Mouse (Mus musculus) cerebellum, adult 2 months (tissue): ENCODE results near the gene Chrna10. TPM values are rescaled to one million over a fixed set of nuclear protein-coding genes. Genes with fewer than 3 reads are reported as not detected.

Experiments
- DNase-seq, 2 experiments: peaks; one replicate each; pipeline ENCODE4 v3.0.0; 2021
- H3K27ac ChIP-seq: fragments of 200-500 bp; 2 replicates; pipeline ENCODE4 v1.5.1; 2012; ENCODE audit warnings: low read length, control low read depth, inconsistent platforms; ENCODE audit not compliant: insufficient read depth
- H3K27me3 ChIP-seq: fragments of 200-500 bp; 2 replicates; pipeline ENCODE4 v1.6.1; 2012; ENCODE audit warnings: inconsistent platforms, mild to moderate bottlenecking, low read length, moderate library complexity; ENCODE audit not compliant: control insufficient read depth, insufficient read depth
- H3K4me1 ChIP-seq: fragments of 200-500 bp; 2 replicates; pipeline ENCODE4 v1.6.1; 2011; ENCODE audit warnings: low read length; ENCODE audit not compliant: control insufficient read depth, insufficient read depth
- H3K4me3 ChIP-seq: fragments of 200-500 bp; replicated peaks from 2 replicates; pipeline ENCODE3; 2011; ENCODE audit warnings: mild to moderate bottlenecking, low read depth, low read length, control low read depth; ENCODE audit not compliant: insufficient read depth
- CTCF ChIP-seq: fragments of 200-500 bp; IDR thresholded peaks from 2 replicates; pipeline ENCODE4 v1.5.1; 2011; ENCODE audit warnings: low read depth, mild to moderate bottlenecking, control low read depth, low read length, moderate library complexity, borderline replicate concordance; ENCODE audit not compliant: insufficient read depth
- POLR2A ChIP-seq: fragments of 200-500 bp; IDR thresholded peaks from 2 replicates; pipeline ENCODE4 v1.6.1; 2011; ENCODE audit warnings: low read length, control low read depth, borderline replicate concordance; ENCODE audit not compliant: insufficient read depth
- WGBS: fragments of 180-500 bp; shearing (Covaris S2); methylation state at CpG from one replicate; pipeline ENCODE4 v1.1.7; 2018; 5-methylcytosine and 5-hydroxymethylcytosine counted together
- polyA plus RNA-seq: library from polyadenylated mRNA; depleted of rRNA; stranded (reverse); fragments of >200 nt; gene quantifications from 2 replicates; pipeline ENCODE4 v1.2.3, GENCODE M21; 2012

Chrna10 gene
- polyA plus RNA-seq, 1 experiment = 0.08 TPM

GRCm38 (mm10) chr7:102109746-102110145 lies 6.9 kb downstream of the Chrna10 start:
- TF ChIP-seq POLR2A (no peak), CTCF (no peak)
- H3K4me3 ChIP-seq = no peak overlapping the region
- peaks cover 4% of the 10 kb centered on the region for H3K4me1 ChIP-seq
- no peak overlapping the region for H3K27ac ChIP-seq
- DNase-seq = no peak
- 89% methylated on average over 4 of the region's 4 CpGs for WGBS
- H3K27me3 ChIP-seq = no peaks in the 10 kb centered on the region

- Histone ChIP-seq H3K27me3 (no peaks in the 10 kb centered on the region), H3K4me1 (peaks cover 4% of the 10 kb centered on the region), H3K4me3 (no peak within 1 kb of the TSS), H3K27ac (no peak within 1 kb of the TSS)
- TF ChIP-seq CTCF (no peak), POLR2A (no peak)
- 79% methylated on average over 7 of the region's 7 CpGs for WGBS
- DNase-seq = no peak
Observed at GRCm38 (mm10) chr7:102109171-102109570, 7.5 kb downstream of the Chrna10 start, which contains the start of gene Art5. TSS of gene Art5 (minus strand) at chr7:102109489.

- no peak overlapping the region for H3K4me3 ChIP-seq
- TF ChIP-seq CTCF = no peak
- no peak for TF ChIP-seq POLR2A
- no peaks in the 10 kb centered on the region for H3K27me3 ChIP-seq
- 54% methylated on average over 1 of the region's 1 CpGs for WGBS
- no peak for DNase-seq
- no peak overlapping the region for H3K27ac ChIP-seq
- peaks cover 4% of the 10 kb centered on the region for H3K4me1 ChIP-seq
Observed at GRCm38 (mm10) chr7:102108206-102108605, 8.4 kb downstream of the Chrna10 start.

- 17% methylated on average over 23 of the region's 23 CpGs for WGBS
- Histone ChIP-seq H3K27me3 (no peaks in the 10 kb centered on the region), H3K27ac (no peak overlapping the region), H3K4me3 (peak overlapping the region; percentile 3), H3K4me1 (peaks cover 4% of the 10 kb centered on the region)
- DNase-seq = peak in 1 of 2 experiments; percentile 18
- TF ChIP-seq CTCF (no peak), POLR2A (no peak)
Observed at GRCm38 (mm10) chr7:102106700-102107141, 9.9 kb downstream of the Chrna10 start.

- DNase-seq = peak; percentile 36 to 63
- no peaks in the 10 kb centered on the region for H3K27me3 ChIP-seq
- peaks cover 4% of the 10 kb centered on the region for H3K4me1 ChIP-seq
- no peak overlapping the region for H3K27ac ChIP-seq
- 24% methylated on average over 5 of the region's 5 CpGs for WGBS
- TF ChIP-seq CTCF = no peak
- TF ChIP-seq POLR2A = no peak
- H3K4me3 ChIP-seq = no peak overlapping the region
Observed at GRCm38 (mm10) chr7:102104126-102104525, 12.5 kb downstream of the Chrna10 start.

- H3K27ac ChIP-seq = no peak overlapping the region
- H3K4me1 ChIP-seq = peaks cover 4% of the 10 kb centered on the region
- no peak for DNase-seq
- no peak overlapping the region for H3K4me3 ChIP-seq
- TF ChIP-seq POLR2A (no peak), CTCF (no peak)
- no peaks in the 10 kb centered on the region for H3K27me3 ChIP-seq
- 92% methylated on average over 2 of the region's 2 CpGs for WGBS
Observed at GRCm38 (mm10) chr7:102103555-102103954, 13.1 kb downstream of the Chrna10 start.

- Histone ChIP-seq H3K4me1 (peaks cover 4% of the 10 kb centered on the region), H3K27me3 (no peaks in the 10 kb centered on the region), H3K4me3 (no peak overlapping the region), H3K27ac (no peak overlapping the region)
- TF ChIP-seq CTCF (no peak), POLR2A (no peak)
- no peak for DNase-seq
- WGBS = 69% methylated on average over 6 of the region's 6 CpGs
Observed at GRCm38 (mm10) chr7:102102696-102103095, 13.9 kb downstream of the Chrna10 start.

- Histone ChIP-seq H3K4me1 (peaks cover 3% of the 10 kb centered on the region), H3K27me3 (no peaks in the 10 kb centered on the region), H3K4me3 (no peak overlapping the region), H3K27ac (no peak overlapping the region)
- WGBS = 59% methylated on average over 8 of the region's 8 CpGs
- DNase-seq = no peak
- TF ChIP-seq CTCF = no peak
- TF ChIP-seq POLR2A = no peak
Observed at GRCm38 (mm10) chr7:102102241-102102640, 14.4 kb downstream of the Chrna10 start.
